Mouse (Mus musculus) small intestine, adult 2 months (tissue): Measurements from ENCODE around the gene Disp1. TPM values are rescaled to one million over a fixed set of nuclear protein-coding genes. Genes with fewer than 3 reads are reported as not detected.

Experiments used
- H3K27ac ChIP-seq: fragments of 200-500 bp; 2 replicates; pipeline ENCODE4 v1.5.1; 2012; ENCODE audit warnings: low read depth, low read length, control low read depth, inconsistent platforms; ENCODE audit not compliant: insufficient read depth
- H3K27me3 ChIP-seq: fragments of 200-500 bp; 2 replicates; pipeline ENCODE4 v1.6.1; 2012; ENCODE audit warnings: mild to moderate bottlenecking, moderate library complexity, low read length, inconsistent platforms; ENCODE audit not compliant: control insufficient read depth, insufficient read depth
- H3K36me3 ChIP-seq: fragments of 200-500 bp; 2 replicates; pipeline ENCODE4 v1.6.1; 2012; ENCODE audit warnings: mild to moderate bottlenecking, low read length, control low read depth, inconsistent platforms; ENCODE audit not compliant: control insufficient read depth, insufficient read depth
- H3K4me1 ChIP-seq: fragments of 200-500 bp; 2 replicates; pipeline ENCODE4 v1.6.1; 2012; ENCODE audit warnings: low read length, inconsistent platforms, mixed read lengths; ENCODE audit not compliant: control insufficient read depth, insufficient read depth, insufficient read length
- H3K4me3 ChIP-seq: fragments of 200-500 bp; 2 replicates; pipeline ENCODE4 v1.5.1; 2012; ENCODE audit warnings: low read depth, mild to moderate bottlenecking, control low read depth, inconsistent platforms, low read length, moderate library complexity
- CTCF ChIP-seq: fragments of 200-500 bp; IDR thresholded peaks from 2 replicates; pipeline ENCODE4 v1.5.1; 2012; ENCODE audit warnings: low read depth, mild to moderate bottlenecking, control low read depth, inconsistent platforms, low read length, moderate library complexity, mixed read lengths; ENCODE audit not compliant: insufficient replicate concordance, insufficient read length; ENCODE audit errors: extremely low read depth
- POLR2A ChIP-seq: fragments of 200-500 bp; IDR thresholded peaks from 2 replicates; pipeline ENCODE4 v1.6.1; 2012; ENCODE audit warnings: low read depth, mild to moderate bottlenecking, control low read depth, inconsistent platforms, low read length, moderate library complexity
- WGBS: fragments of 180-500 bp; shearing (Covaris S2); methylation state at CpG from one replicate; pipeline ENCODE4 v1.1.7; 2018; 5-methylcytosine and 5-hydroxymethylcytosine counted together
- polyA plus RNA-seq: library from polyadenylated mRNA; depleted of rRNA; stranded (reverse); fragments of >200 nt; gene quantifications from 2 replicates; pipeline ENCODE4 v1.2.3, GENCODE M21; 2012; rRNA removed

Disp1 gene
- polyA plus RNA-seq = 6.3 and 7.5 TPM in 2 replicates

GRCm38 (mm10) chr1:183220796-183221718 lies at the start of gene Disp1:
Gene Disp1 (minus strand): TSS chr1:183221522.
- Histone ChIP-seq H3K4me1 (peaks cover 2% of the 10 kb centered on the region), H3K4me3 (peak within 1 kb of the TSS; percentile 77), H3K27me3 (no peaks in the 10 kb centered on the region), H3K27ac (no peak within 1 kb of the TSS), H3K36me3 (no peaks in the 10 kb centered on the region)
- TF ChIP-seq POLR2A = no peak
- TF ChIP-seq CTCF = no peak
- WGBS = 2% methylated on average over 56 of the region's 56 CpGs

- Histone ChIP-seq H3K4me3 (no peak overlapping the region), H3K27me3 (no peaks in the 10 kb centered on the region), H3K36me3 (no peaks in the 10 kb centered on the region), H3K4me1 (no peaks in the 10 kb centered on the region; the same call in 1 of the 2 replicates), H3K27ac (no peak overlapping the region)
- WGBS = 56% methylated on average over 6 of the region's 6 CpGs
- TF ChIP-seq POLR2A = no peak
- no peak for TF ChIP-seq CTCF
These were observed 46.3 kb upstream of the Disp1 start for GRCm38 (mm10) chr1:183267666-183268065.

GRCm38 (mm10) chr1:183265921-183266467 lies 44.7 kb upstream of the Disp1 start:
- Histone ChIP-seq H3K4me3 (no peak overlapping the region), H3K27ac (no peak overlapping the region), H3K27me3 (no peaks in the 10 kb centered on the region), H3K36me3 (no peaks in the 10 kb centered on the region), H3K4me1 (no peaks in the 10 kb centered on the region; the same call in 1 of the 2 replicates)
- no peak for TF ChIP-seq CTCF
- no peak for TF ChIP-seq POLR2A
- WGBS = 70% methylated on average over 14 of the region's 14 CpGs

GRCm38 (mm10) chr1:183264145-183265008 lies 43.1 kb upstream of the Disp1 start:
- WGBS = 59% methylated on average over 13 of the region's 13 CpGs
- no peak for TF ChIP-seq CTCF
- TF ChIP-seq POLR2A = no peak
- Histone ChIP-seq H3K4me3 (no peak overlapping the region), H3K27me3 (no peaks in the 10 kb centered on the region), H3K27ac (no peak overlapping the region), H3K36me3 (no peaks in the 10 kb centered on the region), H3K4me1 (no peaks in the 10 kb centered on the region; the same call in 1 of the 2 replicates)

- no peak for TF ChIP-seq CTCF
- TF ChIP-seq POLR2A = no peak
- 59% methylated on average over 10 of the region's 10 CpGs for WGBS
- no peak overlapping the region for H3K4me3 ChIP-seq
- no peak overlapping the region for H3K27ac ChIP-seq
- H3K4me1 ChIP-seq = 0 out of 2 replicates have a peak, but pooled peaks cover 2% of the 10 kb centered on the region
- H3K36me3 ChIP-seq = no peaks in the 10 kb centered on the region
- H3K27me3 ChIP-seq = no peaks in the 10 kb centered on the region
These were observed 31.3 kb upstream of the Disp1 start for GRCm38 (mm10) chr1:183252574-183252973.

- H3K36me3 ChIP-seq = no peaks in the 10 kb centered on the region
- 0 out of 2 replicates have a peak, but pooled peaks cover 2% of the 10 kb centered on the region for H3K4me1 ChIP-seq
- H3K27ac ChIP-seq = no peak overlapping the region
- WGBS = 75% methylated on average over 2 of the region's 2 CpGs
- no peak overlapping the region for H3K4me3 ChIP-seq
- no peaks in the 10 kb centered on the region for H3K27me3 ChIP-seq
- TF ChIP-seq CTCF (no peak), POLR2A (no peak)
These were observed 30.5 kb upstream of the Disp1 start for GRCm38 (mm10) chr1:183251818-183252217.
